Mouse (Mus musculus) lung, postnatal 14 days (tissue): Measurements from ENCODE around the gene Msmp.
"Not testable (repeated sequence)": the region's sequence is repeated elsewhere in the genome, so short reads cannot be mapped to it uniquely, and the experiment has no call there.

Experiments
- DNase-seq: peaks from one replicate; pipeline ENCODE4 v3.0.0; 2021

The Msmp gene

GRCm38 (mm10) chr4:43584444-43585416 is at the start of gene Msmp:
Gene Msmp, minus strand, starts transcription at chr4:43584494.
- DNase-seq: peak; percentile 39

- DNase-seq: no peak
Measured at GRCm38 (mm10) chr4:43633736-43634135, 49.4 kb upstream of the Msmp start.

GRCm38 (mm10) chr4:43633296-43633695 is 49.0 kb upstream of the Msmp start:
- DNase-seq: no peak

DNA sequence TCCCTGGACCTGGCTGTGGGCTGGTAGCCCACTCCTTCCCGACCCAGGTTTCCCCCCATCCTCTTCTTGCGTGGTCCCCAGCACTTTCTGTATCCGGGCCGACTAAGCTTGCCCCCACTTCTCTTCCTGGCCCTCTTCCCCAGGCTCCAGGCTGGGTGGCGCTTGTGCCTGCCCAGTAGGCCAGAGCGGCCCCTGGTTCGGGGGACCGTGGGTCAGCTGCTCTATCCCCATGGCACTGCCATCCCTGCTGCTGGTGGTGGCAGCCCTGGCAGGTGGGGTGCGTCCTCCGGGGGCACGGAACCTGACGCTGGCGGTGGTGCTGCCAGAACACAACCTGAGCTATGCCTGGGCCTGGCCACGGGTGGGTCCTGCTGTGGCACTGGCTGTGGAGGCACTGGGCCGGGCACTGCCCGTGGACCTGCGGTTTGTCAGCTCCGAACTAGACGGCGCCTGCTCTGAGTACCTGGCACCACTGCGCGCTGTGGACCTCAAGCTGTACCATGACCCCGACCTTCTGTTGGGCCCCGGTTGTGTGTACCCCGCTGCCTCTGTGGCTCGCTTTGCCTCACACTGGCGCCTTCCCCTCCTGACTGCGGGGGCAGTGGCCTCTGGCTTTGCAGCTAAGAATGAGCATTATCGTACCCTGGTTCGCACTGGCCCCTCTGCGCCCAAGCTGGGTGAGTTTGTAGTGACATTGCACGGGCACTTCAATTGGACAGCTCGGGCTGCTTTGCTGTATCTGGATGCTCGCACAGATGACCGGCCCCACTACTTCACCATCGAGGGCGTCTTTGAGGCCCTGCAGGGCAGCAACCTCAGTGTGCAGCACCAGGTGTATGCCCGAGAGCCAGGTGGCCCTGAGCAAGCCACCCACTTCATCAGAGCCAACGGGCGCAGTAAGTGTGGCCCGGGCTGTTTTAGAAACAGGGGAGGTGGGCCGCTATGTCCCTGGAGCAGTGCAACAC is 47.9 kb upstream of the Msmp start:
- DNase-seq: no peak

- DNase-seq: peak; percentile 62
Measured at GRCm38 (mm10) chr4:43631046-43631955, 47.0 kb upstream of the Msmp start, which contains the start of gene Npr2. Gene Npr2, plus strand, starts transcription at chr4:43631935.

DNA sequence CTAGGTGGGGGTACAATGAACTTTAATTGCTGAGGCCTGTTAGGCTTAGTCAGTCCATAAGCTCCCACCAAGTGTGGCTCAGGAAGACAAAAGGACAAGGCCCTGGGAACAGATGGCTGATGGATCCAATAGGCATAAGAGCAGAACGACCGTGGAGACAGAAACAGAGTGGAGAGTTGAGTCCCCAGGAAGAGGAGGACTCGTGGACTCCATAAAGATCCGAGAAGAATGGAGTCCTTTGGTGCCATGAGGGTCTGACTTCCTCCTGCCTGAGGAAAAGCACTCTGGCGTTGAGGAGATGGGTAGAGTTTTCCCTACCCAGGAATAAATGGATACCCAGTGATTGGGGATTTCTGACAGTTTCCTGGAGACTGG is 46.4 kb upstream of the Msmp start:
- DNase-seq: no peak

DNA sequence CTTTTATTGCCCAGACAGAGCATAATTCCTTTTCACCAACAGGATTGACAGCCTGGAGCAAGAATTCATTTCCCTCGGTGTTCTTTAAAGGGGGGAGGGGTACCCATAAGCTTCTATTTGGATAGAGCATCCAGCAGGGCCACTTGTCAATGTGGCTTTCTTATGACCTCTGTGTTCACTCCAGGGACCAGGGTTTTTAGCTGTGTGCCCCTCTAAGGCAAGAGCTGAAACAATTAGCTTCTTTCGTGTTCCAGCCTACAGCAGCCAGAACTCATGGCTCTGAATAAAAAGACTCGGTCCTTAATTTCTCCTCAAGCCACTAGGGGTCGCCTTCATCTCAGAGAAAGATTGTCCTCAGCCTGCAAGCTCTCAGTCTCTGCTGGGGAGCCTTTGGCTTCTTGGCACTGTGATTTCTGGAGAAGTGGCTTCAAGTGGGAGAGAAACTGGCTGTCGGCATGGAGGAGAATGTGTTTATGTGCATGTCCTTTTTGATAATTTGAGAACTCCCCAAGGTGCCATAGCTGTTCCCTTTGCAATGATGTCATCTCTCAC is 45.8 kb upstream of the Msmp start:
- peak; percentile 85 for DNase-seq

- DNase-seq: no peak
Measured at GRCm38 (mm10) chr4:43629106-43629817, 45.0 kb upstream of the Msmp start.

DNA sequence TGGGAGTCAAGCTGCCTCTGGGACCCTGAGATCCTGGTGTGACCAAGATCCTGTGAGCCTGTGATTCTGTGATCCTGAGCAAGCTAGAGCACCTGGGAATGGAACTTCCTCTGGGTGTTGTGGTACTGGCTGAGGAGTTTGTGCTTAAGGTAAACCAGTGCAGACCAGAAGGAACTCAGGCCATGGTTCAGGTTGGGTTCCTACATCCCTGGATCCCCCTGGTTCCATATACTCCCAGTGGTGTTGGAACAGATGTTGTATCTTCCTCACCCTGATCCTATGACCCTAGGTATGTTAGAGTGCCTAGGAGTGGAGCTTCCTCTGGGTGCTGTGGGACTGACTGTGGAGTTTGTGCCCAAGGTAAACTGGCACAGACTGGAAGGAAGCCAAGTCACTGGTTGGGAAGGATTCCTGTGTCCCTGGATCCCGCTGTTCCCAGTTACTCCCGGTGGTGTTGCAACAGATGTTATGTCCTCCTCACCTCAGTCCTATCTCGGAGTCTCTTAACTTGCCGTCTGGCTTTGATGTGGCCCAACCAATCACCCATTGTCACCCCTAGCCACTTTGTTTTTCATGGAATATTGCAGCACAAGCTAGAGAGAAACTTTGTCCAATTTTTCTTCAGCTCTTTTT is 36.0 kb upstream of the Msmp start:
- DNase-seq: no peak

GRCm38 (mm10) chr4:43613060-43613730 is 28.9 kb upstream of the Msmp start:
- peak; percentile 64 for DNase-seq

DNA sequence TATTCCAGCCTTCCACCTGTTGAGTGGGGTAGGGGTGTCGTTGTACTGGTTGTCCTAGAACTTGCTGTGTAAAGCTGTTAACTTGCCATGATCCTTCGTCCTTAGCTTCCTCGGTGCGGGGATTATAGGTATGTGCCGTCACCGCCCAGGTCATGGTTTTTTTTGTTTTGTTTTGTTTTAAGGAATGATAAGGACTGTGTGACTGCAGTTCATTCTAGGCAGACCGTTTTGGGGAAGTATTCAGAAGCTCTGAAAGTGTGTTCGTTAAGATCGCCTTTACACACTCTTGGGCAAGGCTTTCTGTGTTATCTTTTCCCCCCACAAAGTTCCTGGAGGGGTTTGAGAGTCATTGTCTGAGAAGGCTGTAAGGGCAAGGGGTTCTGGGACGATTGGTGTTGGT is 28.2 kb upstream of the Msmp start:
- no peak for DNase-seq

DNA sequence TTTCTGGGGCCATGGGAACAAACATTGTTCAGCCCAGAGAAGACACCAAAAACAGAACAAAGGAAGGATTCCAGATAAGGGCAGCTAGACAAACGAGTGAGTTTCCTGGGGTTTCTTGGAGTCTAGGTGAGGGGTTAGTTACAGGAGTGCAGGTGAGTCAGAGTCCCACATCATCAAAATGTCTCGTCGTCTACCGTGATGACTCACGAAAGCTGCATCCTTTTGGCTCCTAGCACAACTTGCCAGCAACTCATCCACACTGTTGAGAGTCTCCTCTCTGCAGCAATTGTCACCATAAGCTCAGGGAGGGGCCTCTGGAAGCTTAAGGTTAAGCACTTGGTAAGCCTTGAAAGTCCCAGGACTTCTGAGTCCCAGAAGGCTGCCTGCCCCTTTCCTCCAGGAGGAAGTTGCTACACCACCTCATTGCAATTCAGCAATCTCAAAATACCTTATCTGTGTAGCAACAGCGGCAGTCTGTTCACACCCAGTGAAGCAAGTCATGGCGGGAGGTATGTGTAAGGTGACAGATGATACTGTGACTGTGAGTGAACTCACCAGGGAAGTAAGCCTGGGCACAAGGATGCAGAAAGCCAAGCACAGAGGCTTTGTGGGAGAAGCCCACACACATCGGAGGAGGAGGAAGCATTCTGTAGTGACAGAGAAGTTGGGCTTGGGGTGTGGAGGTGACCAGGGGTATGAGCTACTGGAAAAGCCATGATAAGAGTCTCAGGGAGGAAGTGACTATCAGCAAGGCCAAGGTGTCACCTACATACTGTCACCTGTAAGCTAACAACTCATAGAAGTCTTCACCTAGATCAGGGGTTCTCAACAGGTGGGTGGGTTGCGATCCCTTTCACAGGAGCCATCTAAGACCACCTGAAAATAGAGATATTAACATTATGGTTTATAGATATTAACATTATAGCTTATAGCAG is 20.7 kb upstream of the Msmp start:
- DNase-seq: no peak

DNA sequence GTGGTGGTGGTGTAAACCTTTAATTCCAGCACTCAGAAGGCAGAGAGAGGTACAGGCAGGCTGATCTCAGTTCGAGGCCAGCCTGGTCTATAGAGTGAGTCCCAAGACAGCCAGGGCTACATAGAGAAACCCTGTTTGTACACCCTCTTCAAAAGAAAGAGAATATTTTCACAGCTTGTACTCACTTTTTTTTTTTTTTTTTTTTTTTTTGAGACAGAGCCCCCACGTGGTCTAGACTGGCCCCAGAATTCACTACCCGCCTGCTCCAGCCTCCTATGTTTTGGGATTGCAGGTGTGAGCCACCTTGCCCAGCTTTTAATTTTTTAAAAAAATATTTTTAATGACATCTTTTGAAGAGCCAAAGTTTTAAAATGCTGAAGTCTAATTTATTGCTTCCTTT is 19.8 kb upstream of the Msmp start:
- no peak for DNase-seq

DNA sequence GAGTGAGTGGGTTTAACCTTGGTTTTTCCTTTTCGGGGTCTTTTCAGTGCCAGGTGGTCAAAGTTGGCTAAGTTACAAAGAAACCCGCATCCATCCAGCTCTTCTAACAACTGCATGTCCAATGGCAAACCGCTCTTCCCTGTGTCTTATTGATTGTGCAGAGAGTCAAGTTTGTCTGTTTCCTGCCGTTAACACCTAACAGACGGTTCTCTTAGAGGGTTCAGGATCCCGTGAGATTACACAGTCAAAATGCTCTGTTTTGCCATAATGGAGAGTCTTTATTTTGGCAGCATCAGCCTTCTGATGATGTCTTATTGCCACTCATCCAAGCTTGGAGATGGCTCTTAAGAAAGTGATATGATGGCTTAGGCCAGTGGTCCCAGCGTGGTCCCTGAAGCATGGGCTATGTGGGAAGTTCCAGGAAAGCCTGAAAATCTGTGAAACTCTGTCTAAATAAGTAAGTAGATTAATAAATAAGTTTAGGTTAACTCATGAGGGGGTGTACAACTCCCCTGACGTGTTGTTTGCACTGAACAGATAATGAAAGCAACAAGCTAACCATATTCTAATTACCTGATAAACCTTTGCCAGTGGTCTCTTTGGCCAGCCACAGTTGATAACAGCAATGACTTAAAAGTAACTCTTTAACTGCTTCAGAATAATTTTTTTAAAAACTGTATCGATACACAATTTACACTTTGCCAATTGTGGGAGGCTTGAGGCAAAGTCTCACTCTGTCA is 16.1 kb upstream of the Msmp start:
- no peak for DNase-seq

DNA sequence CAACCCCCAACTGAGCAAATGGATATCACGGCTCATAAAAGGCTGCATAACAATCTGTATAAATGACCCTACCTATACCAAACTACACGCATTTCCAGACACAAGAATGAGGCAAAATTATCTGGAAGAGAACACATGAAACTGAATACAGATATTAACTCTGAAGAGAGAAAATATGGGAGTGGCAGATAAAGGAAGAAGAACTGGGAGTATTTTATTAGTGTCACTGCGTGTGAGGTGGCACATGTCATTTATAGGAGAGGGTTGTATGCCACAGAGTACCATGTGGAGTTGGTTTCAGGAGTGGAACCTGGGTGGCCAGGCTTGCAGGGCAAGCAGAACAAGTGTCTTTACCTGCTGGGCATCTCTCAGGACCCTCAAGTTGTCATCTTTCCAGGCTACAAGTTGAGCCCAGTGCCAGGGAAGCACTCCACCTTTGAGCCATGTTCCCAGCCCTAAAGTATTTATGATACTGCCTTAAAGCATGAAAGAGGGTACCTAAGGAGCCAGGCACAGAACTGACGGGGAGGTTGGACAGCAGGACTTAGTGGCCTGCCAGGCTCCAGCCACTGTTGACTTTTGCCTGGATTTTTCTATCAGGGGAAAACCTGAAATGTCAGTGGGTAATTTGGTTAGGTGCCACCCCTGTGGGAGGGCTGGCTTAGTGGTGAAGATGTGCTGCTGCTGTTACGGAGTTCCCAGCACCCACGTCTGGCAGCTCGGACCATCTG is 14.5 kb upstream of the Msmp start:
- no peak for DNase-seq

DNA sequence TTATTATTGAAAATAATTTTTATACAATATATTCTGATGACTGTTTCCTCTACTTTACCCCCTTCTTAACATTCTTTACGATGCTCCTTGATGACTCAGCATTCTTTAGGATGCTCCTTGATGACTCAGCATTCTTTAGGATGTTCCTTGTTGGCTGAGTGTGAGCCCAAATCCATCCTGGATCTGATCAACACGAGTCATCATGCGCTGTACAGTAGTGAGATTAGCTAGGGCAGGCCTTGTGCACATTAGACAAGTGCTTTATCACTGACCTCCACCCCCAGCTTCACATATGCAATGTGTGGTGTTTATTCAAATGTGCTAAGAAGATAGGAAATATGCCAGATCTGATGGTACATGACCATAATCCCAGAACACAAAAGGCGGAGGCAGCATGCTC is 13.9 kb upstream of the Msmp start:
- DNase-seq: no peak

- DNase-seq: not testable (repeated sequence)
Measured at GRCm38 (mm10) chr4:43596597-43596996, 12.3 kb upstream of the Msmp start.

DNA sequence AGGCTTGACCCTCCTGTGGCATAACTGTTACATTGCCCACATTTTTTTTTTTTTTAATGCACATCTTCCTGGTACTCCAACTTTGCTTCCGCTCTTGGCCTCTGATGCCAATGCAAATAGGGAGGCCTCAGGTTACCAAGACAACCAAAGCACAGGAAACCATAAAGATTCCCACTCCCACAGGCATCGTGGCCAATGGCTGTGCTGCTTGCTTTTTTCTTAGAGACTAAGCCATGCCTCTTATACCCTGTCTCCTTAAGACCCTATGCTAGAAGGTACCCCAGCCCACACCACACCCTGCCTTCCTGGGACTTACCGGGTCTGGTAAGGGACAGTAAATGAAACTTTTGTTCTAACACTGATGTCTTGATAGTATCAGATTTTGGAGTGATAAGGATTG is 9.2 kb upstream of the Msmp start:
- no peak for DNase-seq
